Mouse (Mus musculus): ENCODE measurements around the gene Tom1l2.

The Tom1l2 gene

DNA sequence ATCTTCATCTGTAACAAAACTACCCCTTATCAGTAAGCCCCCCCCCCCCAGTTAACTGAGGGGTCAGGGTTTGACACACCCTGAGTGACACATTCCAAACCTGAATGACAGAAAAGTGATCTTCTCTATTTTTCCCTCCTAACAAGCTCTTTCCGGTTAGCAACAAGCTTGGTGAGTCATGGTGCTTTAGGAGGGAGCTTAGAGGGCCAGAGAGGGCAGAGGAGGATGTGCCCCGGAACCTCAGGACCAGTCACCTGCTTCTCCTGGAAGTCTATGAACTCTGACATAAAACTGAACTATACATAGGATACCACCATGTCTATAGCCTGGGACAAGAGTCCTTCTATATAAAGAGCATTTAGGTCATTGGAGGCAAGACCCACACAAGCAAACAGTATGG is 44.6 kb downstream of the Tom1l2 start:
- DNase-seq (ENCODE audit: extremely low read depth, insufficient read length, low spot score) = no peak

DNA sequence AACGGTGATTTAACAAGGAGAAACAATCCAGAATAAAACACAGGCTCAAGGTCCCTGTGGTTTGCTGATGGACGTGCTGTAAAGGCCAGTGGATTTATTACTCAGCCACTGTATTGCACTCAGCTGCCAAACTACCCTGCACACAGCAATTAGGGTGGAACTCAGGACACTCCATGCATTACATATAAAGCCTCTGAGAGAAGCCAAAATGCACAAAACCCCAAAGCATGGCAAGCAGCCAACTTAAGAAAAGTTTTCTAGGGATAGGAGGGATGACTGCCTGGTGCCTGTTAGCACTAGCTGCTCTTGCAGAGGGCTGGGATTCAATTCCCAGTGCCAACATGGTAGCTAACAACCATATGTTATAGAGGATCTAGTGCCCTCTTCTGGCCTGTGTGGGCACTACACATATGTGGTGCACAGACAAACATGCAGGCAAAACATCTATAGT is 45.3 kb downstream of the Tom1l2 start:
- peak; percentile 56 for DNase-seq (ENCODE audit: extremely low read depth, insufficient read length, low spot score)

DNA sequence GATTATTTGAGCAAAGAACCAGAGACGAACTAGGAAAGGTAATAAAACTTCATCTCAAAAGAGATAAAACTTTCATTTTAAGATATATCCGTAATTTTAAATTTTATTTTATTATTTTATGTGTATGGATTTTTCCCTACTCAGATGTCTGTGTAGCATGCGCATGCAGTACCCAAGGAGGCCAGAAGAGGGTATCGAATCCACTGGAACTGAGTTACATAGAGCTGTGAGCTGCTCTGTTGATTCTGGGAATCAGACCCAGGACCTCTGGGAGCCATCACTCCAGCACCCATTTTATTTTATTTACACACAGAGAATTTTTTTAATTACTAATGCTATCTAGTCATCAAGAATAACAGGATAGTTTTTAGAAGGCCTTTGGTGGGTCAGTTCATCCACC is 45.9 kb downstream of the Tom1l2 start:
- DNase-seq (ENCODE audit: extremely low read depth, insufficient read length, low spot score) = peak; percentile 23

DNA sequence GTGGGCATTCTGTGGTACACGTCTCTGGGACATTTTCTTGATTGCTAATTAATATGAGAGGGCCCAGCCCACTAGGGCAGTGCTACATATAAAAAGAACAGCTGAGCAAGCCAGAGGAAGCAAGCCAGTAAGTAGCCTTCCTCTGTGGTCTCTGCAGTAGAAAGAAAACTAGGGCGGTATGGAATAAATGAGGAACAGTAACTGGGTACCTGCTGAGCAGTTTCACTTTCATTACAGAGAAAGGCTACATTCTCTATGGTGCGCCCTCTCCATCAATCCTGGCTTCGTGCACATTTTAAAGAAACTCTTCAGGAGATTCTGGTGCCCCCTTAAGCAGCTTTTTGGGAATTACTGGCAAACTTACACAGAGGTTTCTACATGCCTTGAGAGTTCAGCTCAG is 47.1 kb downstream of the Tom1l2 start:
- no peak for DNase-seq (ENCODE audit: extremely low read depth, insufficient read length, low spot score)

DNA sequence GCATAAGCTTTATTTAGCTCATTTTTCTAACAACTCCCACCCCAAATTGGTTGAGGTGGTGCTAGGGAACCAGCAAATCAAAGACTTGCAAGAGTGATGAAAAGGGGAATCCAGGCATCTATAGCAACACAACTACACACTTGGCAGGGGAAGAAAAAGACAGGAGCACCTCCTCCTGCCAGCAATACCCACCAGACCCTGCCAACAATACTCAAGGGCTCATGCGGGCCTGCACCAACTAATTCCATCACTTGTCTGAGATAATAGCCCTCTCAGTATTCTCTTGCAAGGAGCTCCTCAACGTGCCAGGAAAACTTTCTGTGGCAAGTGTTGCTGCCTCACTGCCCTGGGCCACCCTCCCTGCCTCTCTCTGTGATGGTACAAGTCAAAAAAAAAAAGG is 49.2 kb downstream of the Tom1l2 start:
- no peak for DNase-seq (ENCODE audit: extremely low read depth, insufficient read length, low spot score)

DNA sequence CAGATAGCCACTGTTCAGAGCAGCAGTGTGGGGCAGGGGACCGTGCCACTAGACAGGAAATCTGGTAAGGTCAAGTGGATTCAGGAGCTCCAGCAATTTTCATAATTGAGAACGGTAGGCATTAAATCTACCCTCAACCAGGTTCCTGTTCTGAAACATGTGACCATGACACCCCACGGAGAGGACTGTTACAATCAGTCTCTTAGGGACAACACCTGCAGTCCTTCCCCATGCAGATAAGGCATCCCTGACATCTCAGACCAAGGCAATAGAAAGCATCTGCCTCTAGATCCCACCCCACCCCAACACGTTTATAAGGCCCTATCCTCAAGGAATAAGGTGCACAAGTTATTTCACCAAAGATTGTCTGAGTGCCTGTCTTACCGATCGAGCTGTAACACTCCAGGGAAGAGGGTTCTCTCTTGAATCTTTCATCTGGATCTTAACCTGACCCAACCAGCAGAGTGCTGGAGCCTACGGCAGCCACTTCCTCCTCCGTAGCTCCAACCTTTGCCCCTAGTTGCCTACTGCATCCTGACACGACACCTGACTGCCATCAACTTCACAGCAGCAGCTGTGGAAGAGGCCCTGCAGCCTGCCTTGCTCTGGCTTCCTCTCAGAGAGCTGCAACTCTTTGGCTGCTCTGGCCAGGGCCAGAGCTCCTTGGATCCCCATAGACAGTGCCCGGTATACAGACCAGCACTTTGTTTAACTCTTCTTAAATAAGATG is 50.2 kb downstream of the Tom1l2 start:
- DNase-seq (ENCODE audit: extremely low read depth, insufficient read length, low spot score) = no peak

DNA sequence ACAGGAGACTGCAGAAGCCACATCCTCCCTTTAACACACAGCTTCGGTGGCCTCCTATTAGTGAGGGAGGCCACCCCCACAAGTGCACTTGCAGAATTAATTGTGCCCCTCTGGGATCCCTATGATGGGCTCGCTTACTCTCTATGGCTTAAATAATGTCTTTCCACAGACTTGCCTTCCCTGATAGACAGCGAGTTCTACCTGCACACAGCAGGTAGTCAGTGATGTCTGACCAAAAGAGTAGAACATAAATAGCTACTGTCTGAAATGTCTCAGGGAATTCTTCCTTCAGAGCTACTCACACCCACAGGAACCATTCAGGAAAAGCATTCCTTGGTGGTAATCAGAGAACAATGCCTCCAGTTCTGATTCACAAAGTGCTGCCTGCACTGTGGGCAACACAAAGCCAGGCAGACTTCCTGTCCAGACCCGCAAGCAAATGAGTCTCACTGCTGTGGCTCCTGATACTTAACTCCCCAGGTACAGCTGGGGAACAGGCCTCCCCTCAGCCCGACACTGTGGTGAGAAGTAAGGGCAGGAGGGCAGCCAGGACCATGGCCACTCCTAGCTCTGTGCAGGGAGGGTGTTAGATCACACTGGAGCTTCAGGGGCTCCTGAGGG is 51.0 kb downstream of the Tom1l2 start:
- DNase-seq (ENCODE audit: extremely low read depth, insufficient read length, low spot score) = peak; percentile 26

DNA sequence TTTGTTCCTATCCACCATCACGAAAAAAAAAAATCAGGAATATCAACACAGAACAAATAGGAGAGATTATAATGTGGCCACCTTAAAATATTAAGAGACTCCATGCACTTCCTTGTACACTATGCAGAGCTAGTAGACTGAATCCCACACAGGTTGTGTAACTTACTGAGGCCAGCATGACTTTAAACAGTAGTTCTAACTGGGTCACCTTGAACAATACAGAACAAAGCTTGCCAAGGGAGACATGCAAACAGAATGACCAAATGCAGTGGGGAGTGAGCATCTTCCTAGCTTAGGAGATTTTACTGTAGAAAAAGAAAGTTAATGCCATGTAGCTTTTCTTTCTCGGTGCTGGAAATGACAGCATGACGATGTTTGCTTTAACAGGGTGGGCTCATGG is 52.4 kb downstream of the Tom1l2 start:
- no peak for DNase-seq (ENCODE audit: extremely low read depth, insufficient read length, low spot score)

DNA sequence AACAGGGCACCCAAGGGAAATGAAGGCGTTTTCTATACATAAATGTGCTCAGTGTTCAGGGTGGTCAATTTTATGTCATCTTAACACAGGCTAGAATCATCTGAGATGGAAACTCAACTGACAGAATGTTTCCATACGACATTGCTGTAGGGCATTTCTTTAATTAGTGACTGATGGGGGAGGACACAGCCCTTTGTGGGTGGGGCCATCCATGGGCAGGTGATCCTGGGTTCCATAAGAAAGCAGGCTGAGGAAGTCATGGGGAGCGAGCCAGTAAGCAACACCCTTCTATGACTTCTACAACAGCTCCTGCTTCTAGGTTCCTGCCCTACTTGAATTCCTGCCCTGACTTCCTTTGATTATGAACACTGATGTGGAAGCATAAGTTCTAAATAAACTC is 54.9 kb downstream of the Tom1l2 start:
- no peak for DNase-seq (ENCODE audit: extremely low read depth, insufficient read length, low spot score)

DNA sequence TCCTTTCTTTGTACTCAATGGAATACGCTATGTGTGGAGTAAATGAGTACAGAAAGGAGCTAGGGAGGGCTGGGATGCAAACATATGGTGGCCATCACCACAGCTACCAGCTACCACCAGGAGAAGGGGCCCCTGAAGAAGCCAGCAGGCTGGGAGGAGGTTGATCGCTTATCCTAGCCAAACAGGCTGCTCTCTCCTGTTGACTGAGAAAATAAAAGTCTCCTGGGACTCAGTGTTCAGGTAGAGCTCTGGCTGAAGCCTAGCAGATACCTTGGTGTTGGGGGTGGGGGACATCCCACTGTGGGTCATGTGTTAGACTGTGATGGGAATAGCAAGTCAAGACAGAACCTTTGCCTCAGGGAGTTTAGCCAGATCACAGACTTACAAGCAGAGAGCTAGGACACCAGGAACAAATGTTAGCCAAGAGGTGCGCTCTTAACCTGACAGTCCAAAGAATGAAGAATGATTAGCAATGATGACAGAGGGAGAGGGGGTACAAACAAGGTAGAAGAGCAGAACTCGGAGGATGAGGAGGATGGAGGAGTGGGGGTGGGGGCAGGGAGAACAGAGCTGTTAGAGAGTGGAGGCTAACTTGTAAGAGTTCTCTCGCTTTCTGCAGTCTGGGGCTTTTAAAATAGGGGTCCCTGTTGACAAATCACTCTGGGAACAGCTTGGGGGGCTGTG is 57.9 kb downstream of the Tom1l2 start:
- no peak for DNase-seq (ENCODE audit: extremely low read depth, insufficient read length, low spot score)

DNA sequence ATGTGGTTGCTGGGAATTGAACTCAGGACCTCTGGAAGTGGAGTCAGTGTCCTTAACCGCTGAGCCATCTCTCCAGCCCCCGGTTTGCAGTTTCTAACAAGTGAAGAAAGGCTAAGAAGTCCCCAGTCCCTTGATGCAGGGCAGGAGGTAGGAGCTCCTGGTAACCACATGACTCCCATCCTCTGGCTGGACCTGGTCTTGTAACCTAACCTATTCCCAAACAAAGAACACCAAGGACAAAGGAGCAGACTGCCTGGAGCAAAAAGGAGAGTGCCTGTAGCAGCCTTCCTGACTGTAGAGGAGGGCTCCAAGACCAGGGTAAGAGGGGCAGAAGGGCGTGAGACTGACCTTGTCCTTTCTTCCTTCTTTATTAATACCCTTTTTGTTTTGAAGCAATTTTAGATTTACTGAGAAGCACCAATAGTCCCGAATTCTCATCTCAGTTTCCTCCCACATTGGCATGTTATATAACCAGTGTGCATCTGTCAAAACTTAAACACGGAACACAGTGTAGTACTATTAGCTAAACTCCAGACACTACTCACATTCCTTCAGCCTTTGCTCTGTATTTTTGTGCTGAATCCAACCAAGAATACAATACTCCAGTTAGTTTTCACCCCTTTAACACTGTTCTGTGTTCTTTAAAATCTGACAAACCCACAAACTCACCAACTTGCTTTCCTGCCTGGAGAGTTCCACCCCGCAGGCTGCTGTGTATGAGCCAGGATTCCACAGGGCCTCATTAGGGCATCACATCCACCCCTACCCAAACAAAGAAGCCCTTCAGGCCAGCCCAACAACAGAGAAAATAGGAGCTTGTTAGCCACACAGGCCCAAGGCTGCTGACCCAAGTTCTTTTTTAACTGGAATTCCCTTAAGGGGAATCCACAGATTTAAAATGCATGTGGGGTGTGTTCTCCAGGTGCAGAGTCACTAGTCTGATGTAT is 58.7 kb downstream of the Tom1l2 start:
- no peak for DNase-seq (ENCODE audit: extremely low read depth, insufficient read length, low spot score)

DNA sequence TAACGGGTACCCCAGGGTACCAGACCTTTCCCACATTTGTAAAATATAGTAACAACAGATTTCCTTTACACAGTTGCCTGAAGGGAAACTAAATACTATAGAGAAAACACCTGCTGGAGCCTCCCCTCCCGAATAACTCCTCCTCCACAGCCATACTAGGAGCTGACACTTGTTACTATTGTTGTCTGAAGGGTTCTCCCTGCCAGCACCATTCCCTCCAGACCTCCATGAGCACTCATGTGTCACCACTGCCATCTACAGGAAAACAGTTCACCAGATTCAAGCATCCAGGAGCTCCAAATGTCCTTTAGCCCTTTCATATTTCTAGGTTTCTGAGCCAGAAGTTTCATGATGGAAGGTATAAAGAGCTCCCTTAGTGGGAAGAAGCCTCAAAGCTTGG is 60.0 kb downstream of the Tom1l2 start:
- peak; percentile 25 for DNase-seq (ENCODE audit: extremely low read depth, insufficient read length, low spot score)

DNA sequence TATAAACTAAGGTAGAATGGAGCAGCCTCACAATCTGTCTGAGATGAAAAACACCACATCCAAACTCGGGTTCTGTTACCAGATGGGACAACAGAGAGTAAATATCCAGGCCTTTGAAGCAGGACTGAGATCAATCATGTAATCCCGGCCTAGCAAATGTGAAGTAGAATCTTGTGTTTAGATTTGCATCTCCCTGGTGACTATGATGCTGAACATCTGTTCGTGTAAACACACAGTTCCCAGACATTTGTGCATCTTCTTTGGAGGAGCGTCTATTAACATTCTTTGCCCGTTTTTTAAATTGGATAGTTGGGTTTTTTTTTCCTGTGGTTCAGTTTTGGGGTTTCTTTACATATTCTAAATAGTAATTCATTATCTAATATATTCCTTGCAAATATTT is 63.7 kb downstream of the Tom1l2 start:
- DNase-seq (ENCODE audit: extremely low read depth, insufficient read length, low spot score) = no peak

DNA sequence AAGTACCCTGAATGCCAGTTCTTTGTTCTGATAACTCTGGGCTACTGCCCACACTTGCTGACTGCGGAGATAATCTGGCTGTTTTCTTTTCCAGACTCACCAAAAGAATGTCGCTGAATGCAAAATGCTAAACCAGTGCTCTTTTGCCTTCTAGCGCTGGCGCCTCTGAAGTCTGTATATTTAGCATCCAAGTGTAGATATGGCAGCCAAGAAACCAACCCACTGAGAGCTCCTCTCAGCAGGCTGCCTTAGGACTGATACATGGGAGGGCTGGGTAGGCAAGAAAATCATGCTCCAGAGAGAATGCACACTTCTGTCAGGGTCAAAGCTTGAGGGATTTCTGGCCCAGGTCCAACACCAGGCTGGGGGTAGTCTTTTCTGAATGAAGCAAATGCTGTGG is 66.4 kb downstream of the Tom1l2 start:
- no peak for DNase-seq (ENCODE audit: extremely low read depth, insufficient read length, low spot score)

DNA sequence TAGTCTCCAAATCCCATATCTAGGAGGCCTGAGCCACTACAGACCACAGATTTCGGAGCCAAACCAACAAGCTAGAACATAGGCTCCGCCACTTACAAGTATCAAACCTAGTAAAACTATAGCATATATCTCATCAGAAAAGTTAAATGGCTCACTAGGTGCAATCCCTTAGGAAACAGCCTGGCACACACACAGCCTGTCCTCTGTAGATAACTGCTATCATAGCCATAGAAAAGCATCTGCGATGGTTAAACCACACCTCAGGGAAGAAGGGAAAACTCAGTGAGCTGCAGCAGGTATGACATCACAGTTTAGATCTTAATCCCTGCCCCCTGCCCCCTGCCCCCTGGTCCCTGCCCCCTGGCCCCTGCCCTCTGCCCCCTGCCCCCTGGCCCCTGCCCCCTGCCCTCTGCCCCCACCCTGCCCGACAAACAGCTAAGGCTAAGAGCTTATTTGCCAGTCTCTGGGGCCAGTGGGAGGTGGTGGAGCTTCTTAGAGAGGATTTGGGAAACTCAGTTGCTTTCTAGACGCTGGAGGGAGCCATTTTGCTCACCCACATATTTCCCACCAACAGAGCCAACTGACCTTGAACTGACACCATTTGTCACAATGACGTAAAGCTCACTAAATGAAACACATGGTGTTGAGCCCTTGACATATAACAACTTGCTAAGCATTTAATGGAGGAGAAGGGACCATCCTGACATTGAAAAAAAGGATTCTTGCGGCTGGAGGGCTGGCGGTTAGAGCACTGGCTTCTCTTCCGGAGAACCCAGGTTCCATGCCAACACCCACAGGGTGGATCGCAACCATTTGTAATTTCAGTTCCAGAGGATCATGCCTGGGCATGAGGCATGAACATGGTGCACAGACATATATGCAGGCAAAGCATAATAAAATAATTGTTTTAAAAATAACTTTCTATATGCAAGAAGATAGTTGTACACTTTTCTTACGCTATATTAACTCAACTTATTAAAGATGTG is 72.0 kb downstream of the Tom1l2 start:
- no peak for DNase-seq (ENCODE audit: extremely low read depth, insufficient read length, low spot score)

DNA sequence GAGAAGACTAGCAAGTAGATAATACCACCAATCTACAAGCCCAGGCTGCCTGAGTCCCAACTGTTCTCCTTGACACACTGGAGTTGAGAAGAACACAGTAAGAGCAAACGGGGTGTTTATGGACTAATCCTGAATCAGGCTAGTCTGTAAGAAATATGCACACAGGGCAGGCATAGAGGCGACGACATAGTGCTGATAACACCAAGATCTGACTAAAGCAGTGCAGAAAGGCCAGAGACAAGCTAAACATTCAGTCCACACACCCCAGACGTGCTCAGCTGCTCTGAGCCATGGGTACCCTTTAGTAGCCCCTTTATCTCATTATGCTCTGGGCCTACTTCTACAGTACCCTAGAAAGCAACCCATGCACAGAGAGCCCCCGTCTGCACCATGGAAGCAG is 73.2 kb downstream of the Tom1l2 start:
- no peak for DNase-seq (ENCODE audit: extremely low read depth, insufficient read length, low spot score)

DNA sequence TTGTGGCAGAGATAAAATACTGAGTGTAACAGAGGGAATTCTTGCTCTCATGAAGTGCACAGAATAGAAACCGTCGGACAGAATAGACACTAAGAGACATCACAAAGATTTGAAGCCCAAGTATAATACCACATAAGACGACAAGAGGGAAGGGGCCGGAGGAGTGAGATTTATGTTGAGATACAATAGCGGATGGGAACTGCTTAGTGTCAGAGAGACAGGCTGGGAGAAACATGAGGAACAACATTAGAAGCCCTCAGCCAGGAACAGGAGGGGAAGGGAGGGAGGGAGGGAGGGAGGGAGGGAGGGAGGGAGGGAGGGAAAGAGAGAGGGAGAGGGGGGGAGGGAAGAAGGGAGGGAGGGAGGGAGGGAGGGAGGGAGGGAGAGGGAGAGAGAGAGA is 74.9 kb downstream of the Tom1l2 start:
- no peak for DNase-seq (ENCODE audit: extremely low read depth, insufficient read length, low spot score)

DNA sequence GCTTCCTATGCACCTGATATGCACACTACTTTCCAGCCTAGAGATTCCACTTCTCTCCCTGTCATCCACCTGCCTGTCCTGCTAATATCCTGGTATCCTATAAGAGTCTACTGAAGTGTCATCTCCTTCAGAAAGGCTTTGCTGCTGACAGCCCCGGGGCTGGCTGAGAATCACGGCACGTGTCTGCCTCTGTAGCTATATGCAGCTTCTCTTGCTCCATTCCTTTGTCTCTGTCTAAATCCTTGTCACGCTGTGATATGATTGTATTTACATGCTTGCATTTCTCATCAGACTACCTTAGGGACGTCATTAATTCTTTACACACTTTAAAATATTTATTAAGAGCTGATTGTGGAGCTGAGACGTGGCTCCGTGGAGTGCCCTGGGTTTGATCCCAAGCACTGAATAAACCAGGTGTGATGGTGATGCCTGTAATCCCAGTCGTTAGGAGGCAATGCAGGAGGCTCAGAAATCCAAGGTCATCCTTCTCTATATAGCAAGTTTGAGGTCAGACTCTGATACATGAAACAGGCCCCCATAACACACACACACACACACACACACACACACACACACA is 75.5 kb downstream of the Tom1l2 start:
- DNase-seq (ENCODE audit: extremely low read depth, insufficient read length, low spot score) = no peak

DNA sequence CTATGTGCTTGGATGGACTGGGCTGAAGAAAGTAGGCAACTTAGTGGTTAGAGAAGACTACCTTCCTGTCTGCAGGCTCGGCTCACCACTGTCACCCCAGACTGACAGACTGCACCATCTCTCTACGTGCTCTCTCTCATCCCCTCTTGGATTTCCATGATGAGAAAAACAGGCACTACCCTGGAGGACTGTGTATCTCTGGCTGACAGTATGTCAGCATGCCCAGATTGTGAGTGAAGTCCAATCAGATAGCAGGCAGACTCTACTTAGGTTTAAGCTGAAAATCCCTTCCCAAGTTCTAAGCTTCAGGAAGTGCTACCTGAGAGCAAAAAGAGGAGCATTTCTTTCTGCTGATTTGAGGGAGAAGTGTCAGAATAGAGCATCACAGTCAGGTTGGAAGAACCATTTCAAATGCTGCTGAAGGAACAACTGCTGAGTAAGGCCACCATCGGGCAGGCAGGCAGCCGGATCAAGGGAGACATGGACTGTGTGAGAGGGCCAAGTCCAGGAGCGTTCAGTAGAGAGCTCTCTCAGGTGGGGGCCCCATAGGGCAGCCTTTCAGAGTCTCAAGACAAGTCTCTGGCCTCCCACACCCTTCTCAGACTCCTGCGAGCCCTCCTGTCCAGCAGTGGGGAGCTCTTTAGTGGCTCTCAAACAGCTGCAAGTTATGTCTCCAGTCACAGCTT is 76.2 kb downstream of the Tom1l2 start:
- no peak for DNase-seq (ENCODE audit: extremely low read depth, insufficient read length, low spot score)
